Mouse (Mus musculus): ENCODE measurements around the gene B2m. TPM values are rescaled to one million over a fixed set of nuclear protein-coding genes. Genes with fewer than 3 reads are reported as not detected.

Gene B2m
- polyA plus RNA-seq, 1 experiment from 2014 or later: 72.7 TPM

GRCm38 (mm10) chr2:122126765-122127347 is 20.6 kb upstream of the B2m start:
- H3K4me3 ChIP-seq (ENCODE audit: low read depth, low read length): no peak overlapping the region
- ATAC-seq: no peak
- H3K27me3 ChIP-seq (ENCODE audit: control insufficient read depth, insufficient read depth, low read depth, low read length): no peaks in the 10 kb centered on the region
- no peak overlapping the region for H3K27ac ChIP-seq (ENCODE audit: low read length)
- no peaks in the 10 kb centered on the region for H3K36me3 ChIP-seq (ENCODE audit: control insufficient read depth, insufficient read depth, low read length)
- no peaks in the 10 kb centered on the region for H3K4me1 ChIP-seq (ENCODE audit: control insufficient read depth, insufficient read depth, low read length)
- H3K9me3 ChIP-seq (replicated peaks; ENCODE audit: control insufficient read depth, low read length, poor library complexity, severe bottlenecking): no peaks in the 10 kb centered on the region
- WGBS: 47% methylated on average over 5 of the region's 5 CpGs
- no peak overlapping the region for H3K9ac ChIP-seq (ENCODE audit: low read depth, low read length)
- no peak overlapping the region for H3K4me2 ChIP-seq (ENCODE audit: low read length)

- H3K27ac ChIP-seq (ENCODE audit: low read length): no peak overlapping the region
- ATAC-seq: no peak
- no peaks in the 10 kb centered on the region for H3K27me3 ChIP-seq (ENCODE audit: control insufficient read depth, insufficient read depth, low read depth, low read length)
- H3K4me3 ChIP-seq (ENCODE audit: low read depth, low read length): no peak overlapping the region
- H3K36me3 ChIP-seq (ENCODE audit: control insufficient read depth, insufficient read depth, low read length): no peaks in the 10 kb centered on the region
- no peak overlapping the region for H3K9ac ChIP-seq (ENCODE audit: low read depth, low read length)
- no peaks in the 10 kb centered on the region for H3K4me1 ChIP-seq (ENCODE audit: control insufficient read depth, insufficient read depth, low read length)
- H3K4me2 ChIP-seq (ENCODE audit: low read length): no peak overlapping the region
- WGBS: 97% methylated on average over 4 of the region's 4 CpGs
- no peaks in the 10 kb centered on the region for H3K9me3 ChIP-seq (replicated peaks; ENCODE audit: control insufficient read depth, low read length, poor library complexity, severe bottlenecking)
Observed at GRCm38 (mm10) chr2:122127635-122128034, 19.9 kb upstream of the B2m start.

- Histone ChIP-seq H3K4me1 (ENCODE audit: control insufficient read depth, insufficient read depth, low read length) (no peaks in the 10 kb centered on the region), H3K27me3 (ENCODE audit: control insufficient read depth, insufficient read depth, low read depth, low read length) (no peaks in the 10 kb centered on the region), H3K9me3 (replicated peaks; ENCODE audit: control insufficient read depth, low read length, poor library complexity, severe bottlenecking) (no peaks in the 10 kb centered on the region), H3K4me3 (ENCODE audit: low read depth, low read length) (no peak overlapping the region), H3K4me2 (ENCODE audit: low read length) (no peak overlapping the region), H3K36me3 (ENCODE audit: control insufficient read depth, insufficient read depth, low read length) (no peaks in the 10 kb centered on the region), H3K9ac (ENCODE audit: low read depth, low read length) (no peak overlapping the region), H3K27ac (ENCODE audit: low read length) (no peak overlapping the region)
- ATAC-seq: no peak
- WGBS: 93% methylated on average over 2 of the region's 2 CpGs
Observed at GRCm38 (mm10) chr2:122132078-122132477, 15.4 kb upstream of the B2m start.

GRCm38 (mm10) chr2:122132618-122133017 is 14.9 kb upstream of the B2m start:
- no peak for ATAC-seq
- Histone ChIP-seq H3K27ac (ENCODE audit: low read length) (no peak overlapping the region), H3K27me3 (ENCODE audit: control insufficient read depth, insufficient read depth, low read depth, low read length) (no peaks in the 10 kb centered on the region), H3K4me2 (ENCODE audit: low read length) (no peak overlapping the region), H3K4me1 (ENCODE audit: control insufficient read depth, insufficient read depth, low read length) (no peaks in the 10 kb centered on the region), H3K9me3 (replicated peaks; ENCODE audit: control insufficient read depth, low read length, poor library complexity, severe bottlenecking) (no peaks in the 10 kb centered on the region), H3K36me3 (ENCODE audit: control insufficient read depth, insufficient read depth, low read length) (no peaks in the 10 kb centered on the region), H3K9ac (ENCODE audit: low read depth, low read length) (no peak overlapping the region), H3K4me3 (ENCODE audit: low read depth, low read length) (no peak overlapping the region)
- 85% methylated on average over 2 of the region's 2 CpGs for WGBS

GRCm38 (mm10) chr2:122137839-122138465 is 9.5 kb upstream of the B2m start:
- WGBS: 69% methylated on average over 5 of the region's 5 CpGs
- no peak for ATAC-seq
- no peaks in the 10 kb centered on the region for H3K4me1 ChIP-seq (ENCODE audit: control insufficient read depth, insufficient read depth, low read length)

GRCm38 (mm10) chr2:122140815-122141214 is 6.7 kb upstream of the B2m start:
- Histone ChIP-seq H3K4me1 (ENCODE audit: control insufficient read depth, insufficient read depth, low read length) (no peaks in the 10 kb centered on the region), H3K4me3 (ENCODE audit: low read depth, low read length) (no peak overlapping the region)
- WGBS: 87% methylated on average over 2 of the region's 2 CpGs

More at GRCm38 (mm10) chr2:122137839-122138465, 9.5 kb upstream of the B2m start:
- H3K27me3 ChIP-seq (ENCODE audit: control insufficient read depth, insufficient read depth, low read depth, low read length): no peaks in the 10 kb centered on the region
- H3K4me2 ChIP-seq (ENCODE audit: low read length): no peak overlapping the region
- no peak overlapping the region for H3K4me3 ChIP-seq (ENCODE audit: low read depth, low read length)
- H3K9me3 ChIP-seq (replicated peaks; ENCODE audit: control insufficient read depth, low read length, poor library complexity, severe bottlenecking): no peaks in the 10 kb centered on the region
- no peak overlapping the region for H3K9ac ChIP-seq (ENCODE audit: low read depth, low read length)
- no peaks in the 10 kb centered on the region for H3K36me3 ChIP-seq (ENCODE audit: control insufficient read depth, insufficient read depth, low read length)
- H3K27ac ChIP-seq (ENCODE audit: low read length): no peak overlapping the region

GRCm38 (mm10) chr2:122141332-122141967 is 6.0 kb upstream of the B2m start:
- H3K27me3 ChIP-seq (ENCODE audit: control insufficient read depth, insufficient read depth, low read depth, low read length): no peaks in the 10 kb centered on the region
- no peaks in the 10 kb centered on the region for H3K36me3 ChIP-seq (ENCODE audit: control insufficient read depth, insufficient read depth, low read length)
- no peak overlapping the region for H3K4me2 ChIP-seq (ENCODE audit: low read length)
- H3K27ac ChIP-seq (ENCODE audit: low read length): no peak overlapping the region
- no peaks in the 10 kb centered on the region for H3K4me1 ChIP-seq (ENCODE audit: control insufficient read depth, insufficient read depth, low read length)
- WGBS: 73% methylated on average over 5 of the region's 5 CpGs
- no peaks in the 10 kb centered on the region for H3K9me3 ChIP-seq (replicated peaks; ENCODE audit: control insufficient read depth, low read length, poor library complexity, severe bottlenecking)
- H3K9ac ChIP-seq (ENCODE audit: low read depth, low read length): no peak overlapping the region
- H3K4me3 ChIP-seq (ENCODE audit: low read depth, low read length): no peak overlapping the region
- ATAC-seq: no peak

More at GRCm38 (mm10) chr2:122140815-122141214, 6.7 kb upstream of the B2m start:
- ATAC-seq: no peak
- H3K36me3 ChIP-seq (ENCODE audit: control insufficient read depth, insufficient read depth, low read length): no peaks in the 10 kb centered on the region
- H3K4me2 ChIP-seq (ENCODE audit: low read length): no peak overlapping the region
- no peak overlapping the region for H3K27ac ChIP-seq (ENCODE audit: low read length)
- no peaks in the 10 kb centered on the region for H3K27me3 ChIP-seq (ENCODE audit: control insufficient read depth, insufficient read depth, low read depth, low read length)
- H3K9me3 ChIP-seq (replicated peaks; ENCODE audit: control insufficient read depth, low read length, poor library complexity, severe bottlenecking): no peaks in the 10 kb centered on the region
- no peak overlapping the region for H3K9ac ChIP-seq (ENCODE audit: low read depth, low read length)

GRCm38 (mm10) chr2:122143111-122143510 is 4.4 kb upstream of the B2m start:
- Histone ChIP-seq H3K4me1 (ENCODE audit: control insufficient read depth, insufficient read depth, low read length) (peaks cover 4% of the 10 kb centered on the region), H3K4me3 (ENCODE audit: low read depth, low read length) (no peak overlapping the region), H3K27me3 (ENCODE audit: control insufficient read depth, insufficient read depth, low read depth, low read length) (no peaks in the 10 kb centered on the region), H3K36me3 (ENCODE audit: control insufficient read depth, insufficient read depth, low read length) (no peaks in the 10 kb centered on the region), H3K4me2 (ENCODE audit: low read length) (no peak overlapping the region), H3K9ac (ENCODE audit: low read depth, low read length) (no peak overlapping the region), H3K27ac (ENCODE audit: low read length) (no peak overlapping the region), H3K9me3 (replicated peaks; ENCODE audit: control insufficient read depth, low read length, poor library complexity, severe bottlenecking) (no peaks in the 10 kb centered on the region)
- ATAC-seq: no peak
- 89% methylated on average over 3 of the region's 3 CpGs for WGBS

- Histone ChIP-seq H3K27ac (ENCODE audit: low read length) (no peak overlapping the region), H3K4me1 (ENCODE audit: control insufficient read depth, insufficient read depth, low read length) (peaks cover 4% of the 10 kb centered on the region), H3K27me3 (ENCODE audit: control insufficient read depth, insufficient read depth, low read depth, low read length) (no peaks in the 10 kb centered on the region; the same call in 1 of the 2 replicates), H3K4me3 (ENCODE audit: low read depth, low read length) (no peak overlapping the region), H3K4me2 (ENCODE audit: low read length) (no peak overlapping the region), H3K36me3 (ENCODE audit: control insufficient read depth, insufficient read depth, low read length) (no peaks in the 10 kb centered on the region), H3K9ac (ENCODE audit: low read depth, low read length) (no peak overlapping the region), H3K9me3 (replicated peaks; ENCODE audit: control insufficient read depth, low read length, poor library complexity, severe bottlenecking) (no peaks in the 10 kb centered on the region)
- WGBS: 73% methylated on average over 4 of the region's 4 CpGs
- no peak for ATAC-seq
Observed at GRCm38 (mm10) chr2:122145756-122146155, 1.7 kb upstream of the B2m start.

Measured in midbrain, embryonic 16.5 days (tissue).